Mouse (Mus musculus) CH12.LX (cell line): ENCODE results near the gene Zscan10. TPM values are rescaled to one million over a fixed set of nuclear protein-coding genes. Genes with fewer than 3 reads are reported as not detected.

Experiments
- DNase-seq: peaks from one replicate; pipeline ENCODE4 v3.0.0-alpha.2; 2013; ENCODE audit errors: extremely low read depth
- H3K27ac ChIP-seq: 2 replicates; pipeline ENCODE4 v1.5.1; 2012; ENCODE audit warnings: low read depth, mild to moderate bottlenecking, control low read depth, moderate library complexity; ENCODE audit not compliant: insufficient read depth
- H3K27me3 ChIP-seq: replicated peaks from 2 replicates; pipeline ENCODE3; 2012; ENCODE audit warnings: inconsistent platforms
- H3K36me3 ChIP-seq, 2 experiments: replicated peaks in 1 of 2; 2 replicates each; pipeline versions ENCODE3 to v1.6.1; 2012; ENCODE audit warnings: inconsistent platforms in 1 of 2, low read length in 1 of 2, mild to moderate bottlenecking in 1 of 2, mixed read lengths in 1 of 2, moderate library complexity in 1 of 2; ENCODE audit not compliant: control insufficient read depth in 1 of 2, insufficient read depth in 1 of 2
- H3K4me1 ChIP-seq, 2 experiments: 2 replicates each; pipeline ENCODE4 v1.6.1; 2012; ENCODE audit warnings: inconsistent platforms in 1 of 2, moderate library complexity in 1 of 2; ENCODE audit not compliant: insufficient read depth in 2 of 2, control insufficient read depth in 1 of 2
- H3K4me2 ChIP-seq: 2 replicates; pipeline ENCODE4 v1.6.1; 2012; ENCODE audit warnings: low read depth, mild to moderate bottlenecking, control low read depth; ENCODE audit not compliant: poor library complexity, insufficient read depth, severe bottlenecking
- H3K4me3 ChIP-seq, 3 experiments: fragments of 150-350 bp in 1 of 3; sonication (generic) in 1 of 3; replicated peaks in 1 of 3; 2 replicates each; pipeline versions ENCODE3 to v1.5.1; 2011 to 2012; ENCODE audit warnings: low read depth in 2 of 3, low read length in 2 of 3, mild to moderate bottlenecking in 2 of 3, moderate library complexity in 2 of 3, control low read depth in 1 of 3, improper control_type of control experiment in 1 of 3, inconsistent platforms in 1 of 3, mixed read lengths in 1 of 3; ENCODE audit not compliant: poor library complexity in 1 of 3
- H3K79me2 ChIP-seq: replicated peaks from 2 replicates; pipeline ENCODE4 v1.6.1; 2012; ENCODE audit warnings: mild to moderate bottlenecking, moderate library complexity; ENCODE audit not compliant: control insufficient read depth, poor library complexity, insufficient read depth, severe bottlenecking; ENCODE audit errors: extremely low read depth
- H3K9ac ChIP-seq: 2 replicates; pipeline ENCODE4 v1.6.1; 2012; ENCODE audit warnings: low read depth, mild to moderate bottlenecking, control low read depth, moderate library complexity; ENCODE audit not compliant: insufficient read depth
- H3K9me3 ChIP-seq: replicated peaks from 2 replicates; pipeline ENCODE3; 2012; ENCODE audit warnings: low read length, inconsistent platforms, mixed read lengths
- CHD1 ChIP-seq: IDR thresholded peaks from 2 replicates; pipeline ENCODE4 v1.6.1; 2012; ENCODE audit warnings: low read depth, low read length, improper control_type of control experiment, inconsistent platforms
- JUN ChIP-seq: IDR thresholded peaks from 2 replicates; pipeline ENCODE4 v1.6.1; 2011; ENCODE audit warnings: low read depth, mild to moderate bottlenecking, low read length, improper control_type of control experiment, moderate library complexity; ENCODE audit not compliant: insufficient read depth
- JUND ChIP-seq: conservative IDR thresholded peaks from 2 replicates; pipeline ENCODE4 v1.6.1; 2011; ENCODE audit warnings: low read depth, low read length, improper control_type of control experiment
- KAT2A ChIP-seq: IDR thresholded peaks from 2 replicates; pipeline ENCODE4 v1.6.1; 2012; ENCODE audit warnings: low read length, improper control_type of control experiment, inconsistent platforms; ENCODE audit not compliant: insufficient replicate concordance
- MAX ChIP-seq: IDR thresholded peaks from 2 replicates; pipeline ENCODE4 v1.6.1; 2011; ENCODE audit warnings: low read length, improper control_type of control experiment
- MAZ ChIP-seq: IDR thresholded peaks from 2 replicates; pipeline ENCODE4 v1.6.1; 2012; ENCODE audit warnings: low read depth, mild to moderate bottlenecking, inconsistent platforms, low read length, improper control_type of control experiment, moderate library complexity
- MEF2A ChIP-seq: IDR thresholded peaks from 2 replicates; pipeline ENCODE4 v1.6.1; 2014; ENCODE audit warnings: low read depth, mild to moderate bottlenecking, inconsistent platforms, low read length, improper control_type of control experiment, borderline replicate concordance
- POLR2AphosphoS2 ChIP-seq: IDR thresholded peaks from 2 replicates; pipeline ENCODE4 v1.6.1; 2011; ENCODE audit warnings: low read depth, low read length, improper control_type of control experiment
- RAD21 ChIP-seq: IDR thresholded peaks from 2 replicates; pipeline ENCODE4 v1.6.1; 2011; ENCODE audit warnings: low read depth, mild to moderate bottlenecking, low read length, improper control_type of control experiment, moderate library complexity
- SMC3 ChIP-seq: IDR thresholded peaks from 2 replicates; pipeline ENCODE4 v1.6.1; 2011; ENCODE audit warnings: low read depth, low read length, improper control_type of control experiment
- TCF12 ChIP-seq: IDR thresholded peaks from 2 replicates; pipeline ENCODE4 v1.6.1; 2014; ENCODE audit warnings: low read depth, mild to moderate bottlenecking, inconsistent platforms, low read length, improper control_type of control experiment
- USF1 ChIP-seq: IDR thresholded peaks from 2 replicates; pipeline ENCODE4 v1.6.1; 2014; ENCODE audit warnings: low read depth, mild to moderate bottlenecking, inconsistent platforms, low read length, improper control_type of control experiment
- ZKSCAN1 ChIP-seq: IDR thresholded peaks from 2 replicates; pipeline ENCODE4 v1.6.1; 2012; ENCODE audit warnings: low read depth, inconsistent platforms, low read length, improper control_type of control experiment, borderline replicate concordance
- dilution Hi-C: fragments of 300-500 bp; cut with MboI; formaldehyde crosslinking; loops from 2 replicates; pipeline ENCODE4 v1.14.3; 2020; ENCODE audit warnings: low sequenced_read_pairs; ENCODE audit not compliant: extremely low pct_unique_long_range_greater_than_20kb, extremely low pct_ligation_motif_present
- in situ Hi-C: fragments of 300-500 bp; cut with MboI; formaldehyde crosslinking; loops from 3 replicates; pipeline ENCODE4 v1.14.3; 2019; ENCODE audit warnings: low sequenced_read_pairs, low pct_ligation_motif_present, low pct_unique_long_range_greater_than_20kb, mixed read lengths
- polyA plus RNA-seq: library from polyadenylated mRNA; unstranded; fragments of >175 nt; gene quantifications from 2 replicates; pipeline ENCODE4 v1.2.1, GENCODE M21; 2012; ENCODE audit warnings: low read depth; ENCODE audit not compliant: insufficient read length
- total RNA-seq, 2 experiments: library from RNA; depleted of rRNA; stranded (reverse); fragments of 300-350 nt in 1 of 2; fragments of >200 nt in 1 of 2; gene quantifications; 2 replicates each; pipeline ENCODE4 v1.2.3; 2012 to 2014

Gene Zscan10
- total and polyA plus RNA-seq, 3 experiments = not detected

DNA sequence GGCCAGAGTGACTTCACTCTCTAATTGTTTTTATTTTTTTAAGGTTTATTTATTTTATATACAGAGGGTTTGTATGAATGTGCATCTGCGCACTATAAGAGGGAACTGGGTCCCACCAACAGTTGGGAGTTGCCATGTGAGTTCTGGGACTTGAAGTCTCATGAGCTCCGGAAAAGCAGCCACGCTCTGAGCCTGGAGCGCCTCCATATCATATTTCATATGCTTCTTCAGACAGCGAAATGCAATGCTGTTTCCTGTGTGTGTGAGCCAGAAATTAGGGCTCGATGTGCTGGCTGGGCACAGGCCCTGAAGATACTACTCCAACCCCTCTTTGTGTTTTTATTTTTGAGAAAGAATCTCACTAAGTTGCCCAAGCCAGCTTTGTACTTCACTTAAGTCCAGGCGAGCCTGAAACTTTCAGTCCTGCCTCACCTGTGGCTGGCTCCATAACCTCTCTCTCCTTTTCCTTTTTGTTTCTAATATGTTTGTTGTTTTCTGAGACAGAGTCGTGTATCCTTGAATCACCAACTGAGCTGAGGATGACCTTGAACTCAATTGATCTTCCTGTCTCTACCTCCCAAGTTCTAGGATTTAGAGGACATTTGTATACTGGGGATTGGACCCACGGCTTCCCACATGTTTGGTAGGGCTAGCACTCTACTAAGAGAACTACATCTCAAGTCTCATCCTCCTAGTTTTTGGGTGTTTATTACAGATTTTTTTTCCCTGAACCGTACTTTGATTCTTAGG, 1.4 kb downstream of the Zscan10 start:
- H3K27me3 ChIP-seq = peaks cover 62% of the 10 kb centered on the region
- in situ Hi-C loops = loop anchor here (5.0 kb wide), 1 partner anchor 35 kb away; no protein-coding TSS in a partner anchor
- H3K9ac ChIP-seq = no peak overlapping the region
- H3K9me3 ChIP-seq = no peaks in the 10 kb centered on the region
- H3K36me3 ChIP-seq = no peaks in the 10 kb centered on the region
- H3K79me2 ChIP-seq = no peaks in the 10 kb centered on the region
- H3K4me2 ChIP-seq = no peak overlapping the region
- TF ChIP-seq MEF2A (no peak), MAX (no peak), RAD21 (no peak), CHD1 (no peak), USF1 (no peak)
- TF ChIP-seq, all 38 proteins: peak for 0
- no peak overlapping the region for H3K27ac ChIP-seq
- peaks cover 13 to 14% of the 10 kb centered on the region in 2 experiments for H3K4me1 ChIP-seq
- DNase-seq = no peak
- no peak overlapping the region for H3K4me3 ChIP-seq
- dilution Hi-C loops = no loop called here

DNA sequence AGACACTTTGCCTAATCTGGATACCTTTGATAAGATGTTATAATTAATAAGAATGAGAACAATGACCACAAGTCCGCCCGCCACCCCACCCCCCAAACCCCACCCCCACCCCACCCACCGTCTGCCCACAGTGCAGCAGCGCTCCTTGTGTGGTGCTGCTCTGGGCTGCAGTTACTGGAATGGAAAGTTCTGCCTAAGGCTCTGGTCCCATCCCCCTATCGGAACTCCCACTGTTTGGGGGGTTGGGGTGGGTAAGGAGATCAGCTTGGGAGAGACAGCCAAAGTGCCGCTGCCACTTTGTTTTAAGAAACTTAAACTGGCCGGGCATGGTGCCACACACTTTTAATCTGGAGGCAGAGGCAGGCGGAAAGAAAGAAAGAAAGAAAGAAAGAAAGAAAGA, 2.4 kb downstream of the Zscan10 start:
- Histone ChIP-seq H3K27me3 (peaks cover 65% of the 10 kb centered on the region), H3K9ac (no peak overlapping the region), H3K79me2 (no peaks in the 10 kb centered on the region)
- no peak for TF ChIP-seq KAT2A
- TF ChIP-seq JUND = no peak
- no peak for TF ChIP-seq SMC3
- no peak for TF ChIP-seq MEF2A
- no peak for TF ChIP-seq TCF12
- TF ChIP-seq MAZ = no peak
- no peak for TF ChIP-seq POLR2AphosphoS2
- no peak for TF ChIP-seq JUN
- no peak for TF ChIP-seq RAD21
- TF ChIP-seq CHD1 = no peak
- TF ChIP-seq ZKSCAN1 = no peak
- TF ChIP-seq, all 38 proteins: peak for 0
- Histone ChIP-seq H3K27ac (no peak overlapping the region), H3K9me3 (no peaks in the 10 kb centered on the region), H3K4me2 (no peak overlapping the region), H3K4me1 (peaks cover 13 to 14% of the 10 kb centered on the region in 2 experiments), H3K4me3 (no peak overlapping the region), H3K36me3 (no peaks in the 10 kb centered on the region)
- DNase-seq = no peak
- dilution Hi-C loops (no loop called here), in situ Hi-C loops (loop anchor here (5.0 kb wide), 1 partner anchor 36 kb away; no protein-coding TSS in a partner anchor)
